Comparison of ENCODE assay signal across 8 mouse cellular contexts in the genomic region with DNA sequence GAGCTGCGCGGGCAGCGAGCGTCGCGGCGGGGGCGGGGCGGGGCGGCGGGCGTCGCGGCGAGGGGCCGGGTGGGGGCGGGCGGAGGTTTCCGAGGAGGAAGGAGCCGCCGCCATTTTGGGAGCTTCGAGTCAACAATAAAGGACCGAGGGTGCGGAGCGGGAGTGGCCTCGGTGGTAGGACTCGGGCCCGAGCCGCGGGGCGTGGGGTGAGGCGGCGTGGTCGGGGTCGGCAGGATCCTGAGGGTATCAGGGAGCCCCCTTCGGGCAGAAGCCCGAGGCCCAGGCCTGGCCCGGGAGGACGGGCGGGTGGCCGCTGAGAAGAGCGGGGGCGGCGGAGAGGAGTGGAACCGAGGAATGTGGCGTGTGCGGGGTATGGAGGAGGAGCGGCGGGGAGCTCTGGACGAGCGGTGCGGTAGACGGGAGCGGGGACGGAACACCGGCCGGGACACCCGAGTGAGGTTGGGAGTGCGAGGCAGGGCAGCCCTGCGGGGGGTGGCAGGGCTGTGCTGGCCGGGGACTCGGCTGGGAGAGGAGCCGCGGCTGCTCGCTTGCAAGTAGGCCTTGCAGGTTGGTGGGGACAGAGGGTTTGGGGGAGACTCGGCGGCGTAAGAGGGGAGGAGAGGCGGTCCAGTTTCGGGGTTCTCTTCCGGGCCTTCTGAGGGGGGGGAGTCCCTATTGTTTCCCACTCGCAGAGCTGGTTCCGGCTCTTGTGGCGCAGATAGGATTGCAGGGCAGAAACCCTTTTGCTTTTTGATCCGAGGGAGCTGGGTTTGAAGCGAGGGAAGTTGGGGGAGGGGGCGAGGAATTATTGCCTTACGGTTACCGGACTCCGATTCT. TPM values are rescaled to one million over a fixed set of nuclear protein-coding genes. Genes with fewer than 3 reads are reported as not detected.
DNase-seq lines count a peak whose midpoint lies in the region; ATAC-seq and TF ChIP-seq lines count a peak whose summit lies in the region.

Ddx6 (plus strand) TSS at position 114 of the 837 bp plus-strand sequence.

- under 1% methylated on average over 60 of the region's 80 CpGs for WGBS in forebrain, embryonic 12.5 days
- WGBS in heart, embryonic 16.5 days: under 1% methylated on average over 69 of the region's 80 CpGs
- under 1% methylated on average over 69 of the region's 80 CpGs for WGBS in liver, embryonic 15.5 days (ENCODE audit: insufficient replicate concordance)
- WGBS in neural tube, embryonic 11.5 days: under 1% methylated on average over 61 of the region's 80 CpGs

- peak within 1 kb of the TSS; percentile 96 for H3K4me2 ChIP-seq in CH12.LX (ENCODE audit: insufficient read depth, low read depth, poor library complexity, severe bottlenecking)
- H3K4me2 ChIP-seq in forebrain, embryonic 12.5 days: peak within 1 kb of the TSS; percentile 90
- peak within 1 kb of the TSS; percentile 82 for H3K4me2 ChIP-seq in heart, embryonic 16.5 days (ENCODE audit: low read depth, low read length)
- H3K4me2 ChIP-seq in liver, embryonic 15.5 days: peak within 1 kb of the TSS; percentile 87
- H3K4me2 ChIP-seq in neural tube, embryonic 11.5 days (ENCODE audit: low read depth): peak within 1 kb of the TSS; percentile 83

- peaks cover 4 to 35% of the 10 kb centered on the region in 2 experiments for H3K4me1 ChIP-seq in CH12.LX (ENCODE audit: control insufficient read depth in 1 of 2, insufficient read depth in 2 of 2)
- H3K4me1 ChIP-seq in forebrain, embryonic 12.5 days: peaks cover 33% of the 10 kb centered on the region
- peaks cover 25% of the 10 kb centered on the region for H3K4me1 ChIP-seq in heart, embryonic 16.5 days (ENCODE audit: control insufficient read depth, insufficient read depth, low read length)
- peaks cover 37% of the 10 kb centered on the region for H3K4me1 ChIP-seq in liver, embryonic 15.5 days (replicated peaks)
- peaks cover 11% of the 10 kb centered on the region; the same call in 1 of the 2 replicates for H3K4me1 ChIP-seq in neural tube, embryonic 11.5 days (ENCODE audit: control insufficient read depth, insufficient read depth, low read length)

- no peaks in the 10 kb centered on the region for H3K27me3 ChIP-seq in CH12.LX (replicated peaks)
- H3K27me3 ChIP-seq in forebrain, embryonic 12.5 days: no peaks in the 10 kb centered on the region
- no peaks in the 10 kb centered on the region for H3K27me3 ChIP-seq in heart, embryonic 16.5 days (ENCODE audit: control insufficient read depth, insufficient read depth, low read length)
- H3K27me3 ChIP-seq in liver, embryonic 15.5 days: no peaks in the 10 kb centered on the region
- no peaks in the 10 kb centered on the region for H3K27me3 ChIP-seq in neural tube, embryonic 11.5 days (ENCODE audit: control insufficient read depth, insufficient read depth, low read length)

- H3K27ac ChIP-seq in CH12.LX (ENCODE audit: insufficient read depth, low read depth): peak within 1 kb of the TSS; percentile 89
- H3K27ac ChIP-seq in forebrain, embryonic 12.5 days: peak within 1 kb of the TSS; percentile 99
- peak within 1 kb of the TSS; percentile 100 for H3K27ac ChIP-seq in heart, embryonic 16.5 days (ENCODE audit: low read length)
- peak within 1 kb of the TSS; percentile 97 for H3K27ac ChIP-seq in liver, embryonic 15.5 days (replicated peaks)
- H3K27ac ChIP-seq in neural tube, embryonic 11.5 days (ENCODE audit: low read depth, low read length): peak within 1 kb of the TSS; percentile 99

- peak; percentile 74 for DNase-seq in CH12.LX (ENCODE audit: extremely low read depth)
- DNase-seq in c-Kit-positive CD71-positive TER-119-negative erythroid progenitor cells, embryonic 14.5 days (ENCODE audit: low read depth): peak; percentile 53
- DNase-seq in kidney, postnatal 36 days: peak; percentile 76 to 89
- DNase-seq in neural tube, embryonic 11.5 days (ENCODE audit: low spot score): peak; percentile 69
- DNase-seq in telencephalon, adult 2 months (ENCODE audit: low read depth, low spot score): peak; percentile 54

- peak; percentile 70 for ATAC-seq in forebrain, embryonic 12.5 days (ENCODE audit: low FRiP score)
- peak; percentile 62 for ATAC-seq in heart, embryonic 16.5 days (replicated peaks; ENCODE audit: extremely low read depth, insufficient read depth, low FRiP score)
- peak; percentile 78 for ATAC-seq in liver, embryonic 15.5 days (ENCODE audit: insufficient read depth)
- peak; percentile 74 for ATAC-seq in neural tube, embryonic 11.5 days (ENCODE audit: insufficient read depth, low FRiP score, low TSS enrichment)

- TF ChIP-seq EP300 in CH12.LX (IDR thresholded peaks at IDR 0.05; ENCODE audit: low read length): no peak

- in situ Hi-C loops in CH12.LX (cut with MboI; ENCODE audit: low pct_ligation_motif_present, low pct_unique_long_range_greater_than_20kb, low sequenced_read_pairs): loop anchor here (5.0 kb wide), 2 partner anchors 38 to 83 kb away; no protein-coding TSS in a partner anchor

- TF ChIP-seq CTCF in CH12.LX (conservative IDR thresholded peaks at IDR 0.05 in 1 of 2, IDR thresholded peaks at IDR 0.05 in 1 of 2; ENCODE audit: low read depth in 2 of 2, low read length in 2 of 2): no peak

- H3K9ac ChIP-seq in CH12.LX (ENCODE audit: insufficient read depth, low read depth): peak within 1 kb of the TSS; percentile 92
- peak within 1 kb of the TSS; percentile 100 for H3K9ac ChIP-seq in forebrain, embryonic 12.5 days
- H3K9ac ChIP-seq in heart, embryonic 16.5 days (ENCODE audit: low read length): peak within 1 kb of the TSS; percentile 100
- H3K9ac ChIP-seq in liver, embryonic 15.5 days: peak within 1 kb of the TSS; percentile 100
- peak within 1 kb of the TSS; percentile 100 for H3K9ac ChIP-seq in neural tube, embryonic 11.5 days (ENCODE audit: low read length)

- no peaks in the 10 kb centered on the region for H3K9me3 ChIP-seq in CH12.LX (replicated peaks; ENCODE audit: low read length)
- H3K9me3 ChIP-seq in forebrain, embryonic 12.5 days: no peaks in the 10 kb centered on the region
- H3K9me3 ChIP-seq in heart, embryonic 16.5 days (replicated peaks; ENCODE audit: control insufficient read depth, low read length): no peaks in the 10 kb centered on the region
- no peaks in the 10 kb centered on the region for H3K9me3 ChIP-seq in liver, embryonic 15.5 days (replicated peaks)
- no peaks in the 10 kb centered on the region for H3K9me3 ChIP-seq in neural tube, embryonic 11.5 days (ENCODE audit: control insufficient read depth, low read length)

- TF ChIP-seq POLR2A in CH12.LX (IDR thresholded peaks at IDR 0.05; ENCODE audit: low read depth, low read length): peak; percentile 63

- H3K79me2 ChIP-seq in CH12.LX (replicated peaks; ENCODE audit: control insufficient read depth, extremely low read depth, insufficient read depth, poor library complexity, severe bottlenecking): peaks cover 62% of the 10 kb centered on the region

- H3K36me3 ChIP-seq in CH12.LX (replicated peaks in 1 of 2; ENCODE audit: control insufficient read depth in 1 of 2, insufficient read depth in 1 of 2, low read length in 1 of 2): peaks cover 19 to 23% of the 10 kb centered on the region in 2 experiments
- H3K36me3 ChIP-seq in forebrain, embryonic 12.5 days (replicated peaks): peaks cover 25% of the 10 kb centered on the region
- peaks cover 16% of the 10 kb centered on the region for H3K36me3 ChIP-seq in heart, embryonic 16.5 days (ENCODE audit: control insufficient read depth, insufficient read depth)
- peaks cover 31% of the 10 kb centered on the region for H3K36me3 ChIP-seq in liver, embryonic 15.5 days (replicated peaks)
- H3K36me3 ChIP-seq in neural tube, embryonic 11.5 days (ENCODE audit: control insufficient read depth, insufficient read depth, low read length): peaks cover 5% of the 10 kb centered on the region

- no peak for TF ChIP-seq RAD21 in CH12.LX (IDR thresholded peaks at IDR 0.05; ENCODE audit: low read depth, low read length)

- H3K4me3 ChIP-seq in CH12.LX (replicated peaks in 1 of 3; ENCODE audit: low read depth in 2 of 3, low read length in 2 of 3, poor library complexity in 1 of 3): peak within 1 kb of the TSS; percentile 76 to 98 (median 96)
- peak within 1 kb of the TSS; percentile 88 for H3K4me3 ChIP-seq in forebrain, embryonic 12.5 days (replicated peaks)
- peak within 1 kb of the TSS; percentile 99 for H3K4me3 ChIP-seq in heart, embryonic 16.5 days (ENCODE audit: low read length)
- H3K4me3 ChIP-seq in liver, embryonic 15.5 days (replicated peaks): peak within 1 kb of the TSS; percentile 100
- H3K4me3 ChIP-seq in neural tube, embryonic 11.5 days (ENCODE audit: low read depth, low read length): peak within 1 kb of the TSS; percentile 100

- dilution Hi-C loops in CH12.LX (cut with MboI; ENCODE audit: extremely low pct_ligation_motif_present, extremely low pct_unique_long_range_greater_than_20kb, low sequenced_read_pairs): no loop called here

TF ChIP-seq in CH12.LX, 34 proteins besides CTCF, POLR2A, EP300 and RAD21 (continues in another document):
- TF ChIP-seq ZNF384 (IDR thresholded peaks at IDR 0.05; ENCODE audit: low read depth, low read length) (no peak), ZMIZ1 (IDR thresholded peaks at IDR 0.05; ENCODE audit: low read depth, low read length) (no peak; the same call in 1 of the 2 replicates), CHD1 (IDR thresholded peaks at IDR 0.05; ENCODE audit: low read depth, low read length) (peak; percentile 29; the same call in 1 of the 2 replicates), MAX (IDR thresholded peaks at IDR 0.05; ENCODE audit: low read length) (no peak), IRF4 (IDR thresholded peaks at IDR 0.05; ENCODE audit: low read depth, low read length) (no peak), JUND (conservative IDR thresholded peaks at IDR 0.05; ENCODE audit: low read depth, low read length) (no peak), RCOR1 (conservative IDR thresholded peaks at IDR 0.05; ENCODE audit: low read depth, low read length) (no peak), SMC3 (IDR thresholded peaks at IDR 0.05; ENCODE audit: low read depth, low read length) (no peak), TCF12 (IDR thresholded peaks at IDR 0.05; ENCODE audit: low read depth, low read length) (peak; percentile 25; the same call in 1 of the 2 replicates), GABPA (IDR thresholded peaks at IDR 0.05; ENCODE audit: insufficient replicate concordance, low read depth, low read length) (no peak), TBP (conservative IDR thresholded peaks at IDR 0.05; ENCODE audit: low read depth, low read length) (no peak), MAFK (IDR thresholded peaks at IDR 0.05; ENCODE audit: insufficient replicate concordance, low read length) (no peak), ZKSCAN1 (IDR thresholded peaks at IDR 0.05; ENCODE audit: borderline replicate concordance, low read depth, low read length) (no peak)

RNA-seq across cellular contexts. Expression of gene Ddx6, which starts in this region (rescaled TPM):
- total RNA-seq in CH12.LX (2012; rRNA removed): 41.5 and 42.3 TPM in 2 replicates
- 66.7 and 71.4 TPM in 2 replicates for total RNA-seq in CH12.LX (2014; rRNA removed)
- 77.1 and 81.2 TPM in 2 replicates for polyA plus RNA-seq in CH12.LX (2012; ENCODE audit: insufficient read length, low read depth)
- 22.8 and 24.4 TPM in 2 replicates for polyA plus RNA-seq in forebrain, embryonic 12.5 days (2016; fragmentation: Nextera tagmentation; extraction: Ambion mirVana)
- polyA plus RNA-seq in heart, embryonic 16.5 days (2015; fragmentation: Nextera tagmentation; extraction: Ambion mirVana): 9.2 and 10.5 TPM in 2 replicates
- polyA plus RNA-seq in liver, embryonic 15.5 days (2015; fragmentation: Nextera tagmentation; extraction: Ambion mirVana): 6.1 and 6.6 TPM in 2 replicates
- 11.6 and 11.9 TPM in 2 replicates for polyA plus RNA-seq in neural tube, embryonic 11.5 days (2014; fragmentation: Nextera tagmentation; extraction: Ambion mirVana)

Comparison
In these comparisons a context has a peak if more than half of its experiments do, and no peak if none do; other contexts are left out.
1. Peak in every context shown above with its lines: DNase-seq, ATAC-seq, H3K4me3 ChIP-seq and H3K27ac ChIP-seq.